8 mouse cellular contexts compared by ENCODE assay signal in genomic region chr6:97617266-97617743, GRCm38 (mm10). TPM values are rescaled to one million over a fixed set of nuclear protein-coding genes. Genes with fewer than 3 reads are reported as not detected.
DNase-seq lines count a peak whose midpoint lies in the region; ATAC-seq and TF ChIP-seq lines count a peak whose summit lies in the region.

Gene Frmd4b (minus strand): TSS chr6:97617541.

- ATAC-seq in hematopoietic stem cell, adult 5-6 weeks (replicated peaks in 1 of 2; ENCODE audit: insufficient read depth in 1 of 2, low FRiP score in 2 of 2, low TSS enrichment in 1 of 2, low read depth in 1 of 2, poor library complexity in 2 of 2, severe bottlenecking in 2 of 2) = peak; percentile 46 to 55
- ATAC-seq in liver, postnatal 0 days = 0 out of 2 replicates have a peak, but pooled peaks have one; percentile 17
- ATAC-seq in monocyte, adult 5-6 weeks (replicated peaks; ENCODE audit: insufficient number of reproducible peaks, low FRiP score, low TSS enrichment, poor library complexity, severe bottlenecking) = no peak

- H3K9ac ChIP-seq in liver, postnatal 0 days (replicated peaks) = no peak within 1 kb of the TSS

- TF ChIP-seq CTCF in layer of hippocampus, adult 2 months (conservative IDR thresholded peaks at IDR 0.05) = peak; percentile 19
- no peak for TF ChIP-seq CTCF in liver, postnatal 0 days (IDR thresholded peaks at IDR 0.05; ENCODE audit: low read depth)

- peak; percentile 85 for DNase-seq in ZHBTc4 (ENCODE audit: low read depth, low spot score)
- peak; percentile 70 for DNase-seq in cerebellum, adult 9-11 months
- DNase-seq in frontal cortex, postnatal 10 days (ENCODE audit: low spot score in 2 of 2) = peak; percentile 40 to 62
- DNase-seq in layer of hippocampus, adult 2 months (ENCODE audit: low spot score in 2 of 2) = peak; percentile 70 to 71
- peak; percentile 25 for DNase-seq in liver, postnatal 0 days
- peak; percentile 40 for DNase-seq in ovary, postnatal 10 days (ENCODE audit: low spot score)

- no peak for TF ChIP-seq EP300 in liver, postnatal 0 days (IDR thresholded peaks at IDR 0.05; ENCODE audit: low read depth)

- H3K27me3 ChIP-seq in liver, postnatal 0 days (ENCODE audit: insufficient read depth, low read length) = peaks cover 38% of the 10 kb centered on the region

- peak within 1 kb of the TSS; percentile 74 for H3K4me3 ChIP-seq in layer of hippocampus, adult 2 months
- H3K4me3 ChIP-seq in liver, postnatal 0 days (ENCODE audit: low read depth, low read length) = peak within 1 kb of the TSS; percentile 39

- peaks cover 7% of the 10 kb centered on the region; the same call in 1 of the 2 replicates for H3K4me1 ChIP-seq in liver, postnatal 0 days (ENCODE audit: insufficient read depth)

- H3K4me2 ChIP-seq in liver, postnatal 0 days (ENCODE audit: low read depth, low read length) = peak within 1 kb of the TSS; percentile 70

- under 1% methylated on average over 41 of the region's 42 CpGs for WGBS in liver, postnatal 0 days (ENCODE audit: insufficient replicate concordance)

- no peaks in the 10 kb centered on the region for H3K36me3 ChIP-seq in liver, postnatal 0 days (replicated peaks; ENCODE audit: insufficient read depth, low read length)

- peak within 1 kb of the TSS; percentile 95 for H3K27ac ChIP-seq in layer of hippocampus, adult 2 months
- no peak within 1 kb of the TSS for H3K27ac ChIP-seq in liver, postnatal 0 days (ENCODE audit: low read depth)

- H3K9me3 ChIP-seq in liver, postnatal 0 days (ENCODE audit: low read length) = no peaks in the 10 kb centered on the region

RNA-seq across cellular contexts. Expression of gene Frmd4b, which starts in this region (rescaled TPM):
- total RNA-seq in hematopoietic stem cell, adult 5-6 weeks (2017) = 13.5 and 13.8 TPM in 2 replicates
- total RNA-seq in layer of hippocampus, adult 2 months (2021) = 10 to 100 TPM; 28.0 to 32.5 TPM
- polyA plus RNA-seq in liver, postnatal 0 days (2015; fragmentation: Nextera tagmentation; extraction: Ambion mirVana) = 8.0 and 8.3 TPM in 2 replicates
- 7.1 to 28.7 TPM (median 8.0 TPM) in 3 replicates for total RNA-seq in monocyte, adult 5-6 weeks (2017)

Comparison
In these comparisons a context has a peak if more than half of its experiments do, and no peak if none do; other contexts are left out.
1. DNase-seq: peak in every context shown above with its lines; median percentile 85 in ZHBTc4; 70 in layer of hippocampus, adult 2 months; 70 in cerebellum, adult 9-11 months; 51 in frontal cortex, postnatal 10 days; 40 in ovary, postnatal 10 days; 25 in liver, postnatal 0 days.